Mouse (Mus musculus) inflammation-experienced regulatory T-cells, adult 6 months (primary cell): ENCODE data around the gene Olfr172. TPM values are rescaled to one million over a fixed set of nuclear protein-coding genes. Genes with fewer than 3 reads are reported as not detected.

Source experiments
- ATAC-seq: one replicate; pipeline ENCODE4 v1.8.0; 2017
- polyA plus RNA-seq, 3 experiments: library from polyadenylated mRNA; unstranded; fragments of 100-300 nt; shearing (Covaris generic); gene quantifications; one replicate each; pipeline ENCODE4 v1.2.1; 2017

Gene Olfr172
- polyA plus RNA-seq, result under 1 TPM in 1 of 3 experiments, not detected in 2; 0.24 TPM

DNA sequence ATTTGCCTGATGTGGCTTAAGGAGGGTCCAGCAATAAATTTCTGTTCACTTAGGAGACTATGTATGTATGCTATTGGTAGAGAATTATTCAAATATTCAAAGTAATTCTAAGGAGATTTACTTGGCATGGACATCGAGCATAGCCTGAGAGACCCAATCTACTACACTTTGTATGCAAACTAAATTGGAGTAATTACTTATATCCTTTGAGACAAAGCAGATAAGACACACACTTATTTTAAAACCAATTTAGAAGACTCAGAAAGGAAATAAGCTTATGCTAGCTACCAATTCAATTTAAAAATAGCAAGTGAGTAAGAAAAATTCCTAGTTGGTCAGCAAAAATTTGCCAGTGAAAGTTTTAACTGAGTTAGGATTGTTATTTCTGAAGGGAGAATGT is at the start of gene Olfr172:
Gene Olfr172, minus strand, starts transcription at position 101 of the 400 bp plus-strand sequence.
- ATAC-seq, result no peak

GRCm38 (mm10) chr16:58800168-58800567 is 37.2 kb upstream of the Olfr172 start, which contains the start of gene Olfr173:
Gene Olfr173 (minus strand): TSS chr16:58800268.
- no peak for ATAC-seq

DNA sequence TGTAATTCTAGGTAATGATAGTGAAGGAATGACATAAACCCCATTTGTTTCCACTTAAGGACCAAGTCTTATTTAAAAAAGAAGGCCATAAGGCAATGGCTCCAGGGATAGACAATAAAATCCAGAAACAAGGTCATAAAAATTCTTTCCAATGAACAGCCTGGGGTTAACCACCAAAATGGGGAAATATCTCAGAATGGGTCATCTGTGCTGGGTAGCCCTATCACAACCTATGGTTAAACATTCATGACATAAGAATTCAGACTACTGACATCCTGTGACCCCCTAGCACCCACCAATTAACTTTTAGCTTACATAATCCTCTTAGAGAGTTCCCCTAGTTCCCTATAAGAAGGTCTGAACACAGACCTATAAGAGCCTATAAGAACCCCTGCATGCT is 6.8 kb downstream of the Olfr172 start:
- ATAC-seq, result no peak

- peak; percentile 84 for ATAC-seq
These were observed 11.7 kb downstream of the Olfr172 start for GRCm38 (mm10) chr16:58751314-58751713.

DNA sequence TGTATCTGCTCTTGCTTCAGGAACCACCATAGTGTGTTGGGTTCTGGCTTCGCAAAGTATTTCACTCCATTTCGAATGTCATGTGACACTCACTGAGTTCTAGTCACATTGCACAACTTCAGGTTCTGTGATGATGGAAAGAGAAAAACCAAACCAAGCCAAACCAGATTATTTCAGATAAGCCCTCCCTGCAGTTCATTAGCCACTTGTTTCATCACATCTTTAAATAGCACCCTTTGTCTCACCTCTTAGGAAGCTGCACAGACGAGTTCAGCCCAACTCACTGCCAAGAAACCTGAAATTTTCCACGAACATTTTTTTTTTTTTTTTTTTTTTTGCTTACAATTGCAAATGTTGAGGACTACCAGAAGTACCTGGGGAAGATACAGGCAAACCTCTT is 16.3 kb downstream of the Olfr172 start:
- ATAC-seq, result no peak

DNA sequence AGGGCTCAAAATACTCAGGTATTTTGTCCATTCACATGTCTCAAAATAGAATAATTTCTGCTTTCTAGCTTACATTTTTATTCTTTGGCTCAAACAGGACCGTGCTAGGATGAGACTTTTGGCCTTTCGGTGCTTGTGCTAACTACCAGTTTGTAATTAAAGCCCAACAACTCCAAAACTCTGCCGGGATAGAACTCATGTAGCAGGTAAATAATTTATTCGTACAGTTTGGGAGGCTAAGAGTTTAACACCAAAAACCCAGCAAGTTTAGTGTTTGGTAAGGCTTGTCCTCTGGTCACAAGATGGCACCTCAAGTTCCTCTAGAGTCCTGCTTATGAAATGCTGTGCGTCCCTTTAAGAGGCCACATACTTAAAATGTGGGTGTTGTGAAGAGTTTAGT is 22.2 kb downstream of the Olfr172 start:
- ATAC-seq, result no peak

DNA sequence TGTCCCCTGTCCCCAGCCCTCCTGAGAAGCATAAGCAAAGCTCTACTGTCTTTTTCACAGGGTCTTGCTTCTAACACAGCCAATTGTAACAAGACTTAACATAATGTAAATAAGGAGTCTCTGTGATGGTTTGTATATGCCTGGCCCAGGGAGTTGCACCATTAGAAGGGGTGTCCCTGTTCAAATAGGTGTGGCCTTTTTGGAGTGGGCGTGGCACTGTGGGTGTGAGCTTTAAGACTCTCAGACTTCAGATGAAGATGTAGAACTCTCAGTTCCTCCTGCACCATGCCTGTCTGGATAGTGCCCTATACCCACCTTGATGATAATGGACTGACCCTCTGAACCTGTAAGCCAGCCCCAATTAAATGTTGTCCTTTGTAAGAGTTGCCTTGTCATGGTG is 24.2 kb downstream of the Olfr172 start:
- no peak for ATAC-seq

- ATAC-seq, result peak; percentile 62
These were observed 24.8 kb downstream of the Olfr172 start for GRCm38 (mm10) chr16:58738205-58738604.

- ATAC-seq, result peak; percentile 20
These were observed 34.8 kb downstream of the Olfr172 start for GRCm38 (mm10) chr16:58728176-58728671.

DNA sequence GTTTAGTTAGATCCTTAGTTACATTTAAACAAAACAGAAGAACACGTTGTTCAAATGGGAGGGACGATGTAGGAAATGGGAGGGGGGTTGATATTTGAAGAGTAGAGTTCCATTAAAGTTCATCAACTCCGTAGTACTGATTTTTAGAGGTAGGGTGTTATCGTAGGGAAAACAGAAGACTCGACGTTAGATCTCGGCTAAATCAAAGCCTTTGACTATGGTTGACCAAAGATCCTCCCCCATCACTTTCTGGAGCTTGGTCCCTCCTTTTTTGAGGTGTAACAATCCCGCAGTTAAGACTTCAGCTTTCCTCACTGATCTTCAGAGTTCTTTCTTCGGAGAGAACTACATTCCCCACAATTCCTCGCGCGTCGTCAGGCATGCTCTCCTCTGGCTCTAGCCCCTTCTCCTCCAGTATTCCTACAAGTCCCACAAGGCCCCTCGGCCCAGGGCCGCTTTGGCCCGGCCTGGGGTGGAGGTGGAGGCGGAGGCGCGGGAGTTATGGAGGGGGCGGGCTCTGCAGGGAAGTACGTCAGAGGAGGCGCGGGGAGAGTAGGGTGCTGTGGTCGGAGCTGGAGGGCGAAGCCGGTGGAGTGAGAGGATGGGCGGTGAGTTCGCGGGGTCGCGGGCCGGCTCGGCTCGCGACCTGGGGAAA is 35.4 kb downstream of the Olfr172 start, which contains the start of gene Cldnd1:
Gene Cldnd1, plus strand, starts transcription at position 434 of the 655 bp plus-strand sequence.
- peak; percentile 99 for ATAC-seq

- ATAC-seq, result no peak
These were observed 36.1 kb downstream of the Olfr172 start for GRCm38 (mm10) chr16:58726680-58727476.

GRCm38 (mm10) chr16:58722292-58722691 is 40.7 kb downstream of the Olfr172 start:
- peak; percentile 39 for ATAC-seq

DNA sequence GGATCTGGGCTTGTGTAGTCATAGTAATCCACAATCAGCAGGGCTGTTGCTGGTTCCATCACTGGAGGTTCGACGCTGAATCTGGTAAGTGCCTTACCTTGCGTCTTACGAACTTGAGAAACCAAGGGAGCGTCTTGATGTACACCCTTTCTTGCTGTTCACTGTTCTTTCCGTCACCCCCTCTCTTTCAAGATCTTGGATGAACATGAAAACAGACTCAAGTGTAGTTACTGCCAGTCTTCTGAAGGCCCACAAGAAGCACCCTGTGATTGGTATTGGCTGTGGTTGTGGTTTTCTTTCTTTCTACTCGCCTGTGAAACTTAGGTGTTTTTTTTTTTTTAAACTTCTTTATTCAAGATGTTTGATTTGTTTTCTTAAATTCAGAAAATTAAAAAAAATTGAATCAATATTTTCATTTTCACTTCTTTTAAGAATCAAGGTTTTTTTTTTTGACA is 44.3 kb downstream of the Olfr172 start, which contains the start of gene Gpr15:
Gene Gpr15, minus strand, starts transcription at position 405 of the 455 bp plus-strand sequence.
- ATAC-seq, result peak; percentile 51

DNA sequence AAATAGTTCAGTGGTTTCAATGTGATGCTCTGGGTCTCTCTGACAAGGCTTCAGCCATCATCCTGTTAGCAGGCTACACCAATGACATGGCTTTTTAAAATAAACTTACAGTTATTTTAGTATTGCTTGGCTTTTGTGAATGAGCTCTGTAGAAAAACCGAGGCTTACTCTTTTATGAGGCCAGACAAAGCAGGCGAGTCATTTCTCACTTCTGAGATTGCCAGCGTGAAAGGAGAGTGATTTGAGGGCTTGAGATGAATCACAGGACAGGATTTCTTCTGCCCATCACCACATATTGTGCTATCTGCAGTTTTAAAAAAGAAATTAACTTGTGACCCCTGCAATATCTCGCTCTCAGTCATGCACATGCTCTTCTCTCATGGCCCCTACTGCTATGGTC is 48.0 kb downstream of the Olfr172 start:
- no peak for ATAC-seq

DNA sequence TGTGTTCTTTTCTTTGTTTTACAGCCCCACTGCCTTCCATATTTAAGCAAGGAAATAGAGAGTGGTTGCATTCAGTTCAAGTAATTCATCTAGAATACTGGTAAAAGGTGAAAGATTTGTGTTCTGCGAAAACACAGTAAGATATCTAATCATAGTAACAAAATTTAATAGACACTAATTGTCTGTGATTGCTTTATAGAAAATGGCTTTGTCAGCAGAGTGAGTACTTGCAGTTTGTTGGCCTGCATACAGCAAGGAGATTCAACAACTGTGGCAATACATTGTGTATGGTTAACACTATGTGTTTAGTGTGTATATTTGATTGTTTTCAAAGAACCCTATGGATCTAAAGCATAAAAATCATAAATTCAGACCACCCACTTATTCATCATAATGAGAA is 49.8 kb downstream of the Olfr172 start:
- ATAC-seq, result no peak

GRCm38 (mm10) chr16:58712221-58712620 is 50.8 kb downstream of the Olfr172 start:
- ATAC-seq, result peak; percentile 62

Other genes with a start within 250 kb of the Olfr172 start
- 10 to 100 TPM in 1 of 3 experiments, 1 to 10 TPM in 2; 4.0 to 31.5 (median 8.5) TPM for gene St3gal6, start 238.9 kb downstream of the Olfr172 start, polyA plus RNA-seq
- gene Gm813, start 146.2 kb downstream of the Olfr172 start, polyA plus RNA-seq, result not detected
- gene E330017A01Rik, start 124.4 kb downstream of the Olfr172 start, polyA plus RNA-seq, result not detected
- 10 to 100 TPM; 38.9 to 52.3 (median 41.0) TPM for gene Cpox, start 92.9 kb downstream of the Olfr172 start, polyA plus RNA-seq
- 10 to 100 TPM; 25.1 to 29.8 (median 28.5) TPM for gene Gpr15, start 44.1 kb downstream of the Olfr172 start, polyA plus RNA-seq
- gene Cldnd1, start 35.3 kb downstream of the Olfr172 start, polyA plus RNA-seq, result 100 to 1,000 TPM; 231 to 337 (median 232) TPM
- gene Olfr173, start 37.1 kb upstream of the Olfr172 start, polyA plus RNA-seq, result 1 to 10 TPM in 2 of 3 experiments, under 1 TPM in 1; 0.98 to 2.2 (median 2.0) TPM
- gene Olfr175-ps1, start 63.6 kb upstream of the Olfr172 start, polyA plus RNA-seq, result under 1 TPM in 1 of 3 experiments, not detected in 2; 0.70 TPM
- not detected for gene Olfr177, start 111.6 kb upstream of the Olfr172 start, polyA plus RNA-seq
- gene Olfr178, start 128.9 kb upstream of the Olfr172 start, polyA plus RNA-seq, result not detected
- not detected for gene Olfr181, start 165.6 kb upstream of the Olfr172 start, polyA plus RNA-seq
- not detected for gene Olfr180, start 166.2 kb upstream of the Olfr172 start, polyA plus RNA-seq
- gene Olfr183, start 232.2 kb upstream of the Olfr172 start, polyA plus RNA-seq, result under 1 TPM in 2 of 3 experiments, not detected in 1; 0.48 to 0.50 TPM